Mouse (Mus musculus): ENCODE measurements around the gene Gnai2. TPM values are rescaled to one million over a fixed set of nuclear protein-coding genes. Genes with fewer than 3 reads are reported as not detected.
"Not testable (repeated sequence)": the region's sequence is repeated elsewhere in the genome, so short reads cannot be mapped to it uniquely, and the experiment has no call there.

Gene Gnai2
- polyA plus RNA-seq, 1 experiment from 2014 or later: 397 TPM

DNA sequence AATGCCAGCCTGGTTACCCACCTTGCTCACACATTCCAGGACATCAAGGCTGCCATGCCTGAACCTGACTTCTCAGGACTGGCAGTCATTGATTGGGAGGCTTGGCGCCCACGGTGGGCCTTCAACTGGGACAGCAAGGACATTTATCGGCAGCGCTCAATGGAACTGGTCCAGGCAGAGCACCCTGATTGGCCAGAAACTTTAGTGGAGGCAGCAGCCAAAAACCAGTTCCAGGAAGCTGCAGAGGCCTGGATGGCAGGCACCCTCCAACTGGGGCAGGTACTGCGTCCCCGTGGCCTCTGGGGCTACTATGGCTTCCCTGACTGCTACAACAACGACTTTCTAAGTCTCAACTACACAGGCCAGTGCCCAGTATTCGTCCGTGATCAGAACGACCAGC is 57.3 kb downstream of the Gnai2 start:
- Histone ChIP-seq H3K27me3 (no peaks in the 10 kb centered on the region), H3K4me3 (no peak overlapping the region), H3K9me3 (replicated peaks) (no peaks in the 10 kb centered on the region), H3K4me1 (peaks cover 37% of the 10 kb centered on the region), H3K27ac (no peak overlapping the region), H3K36me3 (ENCODE audit: poor library complexity, severe bottlenecking) (peaks cover 23% of the 10 kb centered on the region), H3K4me2 (no peak overlapping the region; the same call in 1 of the 2 replicates), H3K9ac (0 out of 2 replicates have a peak overlapping the region, but pooled peaks have one; percentile 55)
- no peak for ATAC-seq
- WGBS: 95% methylated on average over 10 of the region's 10 CpGs

DNA sequence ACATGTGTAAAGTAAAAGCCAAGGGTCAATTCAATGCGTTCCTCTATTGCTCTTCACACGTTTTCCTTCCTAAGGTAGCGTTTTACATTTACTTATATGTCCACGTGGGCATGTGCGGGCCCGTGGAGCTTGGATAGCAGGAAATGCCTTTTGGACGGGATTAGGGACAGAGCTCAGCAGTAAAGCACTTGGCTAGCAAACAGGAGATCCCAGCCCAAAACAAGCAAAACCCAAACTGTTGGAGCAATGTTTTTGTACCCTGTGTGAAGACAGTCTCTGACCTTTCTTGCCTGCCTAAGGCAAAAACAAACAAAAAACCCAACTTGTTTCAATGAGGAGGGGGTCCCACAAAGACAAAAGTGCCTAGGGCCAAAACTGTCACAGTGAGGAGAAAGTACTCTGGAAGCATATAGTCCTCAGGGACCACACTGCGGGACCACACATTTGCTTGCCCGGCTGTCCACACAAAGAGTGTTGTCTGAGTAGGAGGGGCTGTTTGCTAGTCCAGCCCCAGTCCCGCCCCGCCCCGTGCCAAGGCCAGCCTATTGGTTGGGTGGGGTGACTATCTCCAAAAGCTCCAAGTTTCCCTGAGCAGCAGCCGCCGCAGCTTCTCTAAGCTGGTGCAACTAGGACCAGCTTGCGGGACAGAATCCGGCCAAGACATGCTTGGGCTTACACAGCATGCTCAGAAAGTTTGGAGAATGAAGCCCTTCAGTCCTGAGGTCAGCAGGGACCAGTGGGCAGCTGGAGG is 58.6 kb downstream of the Gnai2 start, which contains the start of gene Hyal1:
Gene Hyal1 (plus strand): TSS at position 571 of the 751 bp plus-strand sequence.
- Histone ChIP-seq H3K36me3 (ENCODE audit: poor library complexity, severe bottlenecking) (peaks cover 34% of the 10 kb centered on the region), H3K27me3 (no peaks in the 10 kb centered on the region), H3K9ac (peak within 1 kb of the TSS; percentile 55), H3K27ac (peak within 1 kb of the TSS; percentile 41), H3K4me2 (peak within 1 kb of the TSS; percentile 55), H3K4me3 (peak within 1 kb of the TSS; percentile 27), H3K4me1 (peaks cover 45% of the 10 kb centered on the region), H3K9me3 (replicated peaks) (no peaks in the 10 kb centered on the region)
- peak; percentile 54 for ATAC-seq
- WGBS: 28% methylated on average over 16 of the region's 16 CpGs

DNA sequence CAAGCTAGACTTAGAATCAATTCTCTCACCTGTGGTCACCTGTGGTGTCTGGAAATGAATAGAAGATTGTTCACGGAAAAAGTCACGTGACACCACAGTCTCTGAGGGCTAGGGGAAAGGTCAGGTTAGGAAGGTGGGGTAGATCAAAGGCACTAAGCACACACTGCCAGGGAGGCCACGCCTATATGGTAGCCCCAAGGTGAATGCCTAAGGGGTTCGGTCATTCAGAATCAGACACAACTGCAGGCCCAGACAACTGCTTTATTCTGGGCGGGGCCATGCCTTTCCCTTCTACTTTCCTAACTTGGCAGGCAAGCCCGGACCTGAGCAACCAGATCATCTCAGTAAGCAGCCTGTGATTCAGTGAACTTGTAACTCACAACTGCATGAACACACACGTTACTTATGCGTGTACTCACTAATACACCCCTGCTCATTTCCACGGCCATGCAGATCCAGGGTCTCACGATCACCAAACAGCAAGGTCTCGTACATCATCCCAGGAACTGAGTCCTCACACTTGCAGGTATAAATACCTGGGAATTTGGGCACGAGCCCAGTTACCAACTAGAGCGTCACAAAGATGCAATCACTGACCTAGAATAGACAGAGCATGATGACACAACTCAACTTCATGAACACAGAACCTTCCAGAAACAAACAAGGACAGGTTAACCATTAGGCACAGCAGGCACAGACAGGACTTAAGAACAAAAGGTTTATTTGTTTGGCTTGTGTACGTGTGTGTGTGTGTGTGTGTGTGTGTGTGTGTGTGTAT is 59.4 kb downstream of the Gnai2 start:
- Histone ChIP-seq H3K27me3 (no peaks in the 10 kb centered on the region), H3K9me3 (replicated peaks) (no peaks in the 10 kb centered on the region), H3K36me3 (ENCODE audit: poor library complexity, severe bottlenecking) (peaks cover 41% of the 10 kb centered on the region), H3K4me2 (no peak overlapping the region), H3K9ac (no peak overlapping the region), H3K4me3 (no peak overlapping the region), H3K4me1 (peaks cover 45% of the 10 kb centered on the region), H3K27ac (peak overlapping the region; percentile 41)
- WGBS: 87% methylated on average over 14 of the region's 14 CpGs
- ATAC-seq: no peak

DNA sequence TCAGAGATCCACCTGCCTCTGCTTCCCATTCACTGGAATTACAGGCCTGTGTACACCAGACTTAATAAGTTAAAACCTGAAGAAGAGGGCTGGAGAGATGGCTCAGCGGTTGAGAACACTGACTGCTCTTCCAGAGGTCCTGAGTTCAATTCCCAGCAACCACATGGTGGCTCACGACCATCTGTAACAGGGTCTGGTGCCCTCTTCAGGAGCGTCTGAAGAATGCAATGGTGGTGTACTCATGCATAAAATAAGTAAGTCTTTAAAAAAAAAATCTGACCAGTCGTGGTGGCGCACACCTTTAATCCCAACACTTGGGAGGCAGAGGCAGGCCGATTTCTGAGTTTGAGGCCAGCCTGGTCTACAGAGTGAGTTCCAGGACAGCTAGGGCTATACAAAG is 61.4 kb downstream of the Gnai2 start:
- not testable (repeated sequence) for ATAC-seq

DNA sequence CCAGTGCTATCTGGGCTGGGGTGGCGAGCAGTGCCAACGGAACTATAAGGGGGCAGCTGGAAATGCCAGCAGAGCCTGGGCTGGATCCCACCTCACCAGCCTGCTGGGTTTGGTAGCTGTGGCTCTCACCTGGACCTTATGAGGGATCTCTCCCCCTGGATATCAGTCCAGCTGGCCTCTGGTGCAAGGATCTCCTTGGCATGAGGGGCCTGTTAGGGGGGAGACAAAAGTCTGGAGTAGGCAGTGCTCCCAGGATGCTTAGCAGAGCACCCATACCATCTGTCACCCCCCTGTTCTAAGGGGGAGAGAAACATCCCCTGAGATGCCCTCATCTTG is 62.9 kb downstream of the Gnai2 start:
- Histone ChIP-seq H3K27me3 (no peaks in the 10 kb centered on the region), H3K36me3 (ENCODE audit: poor library complexity, severe bottlenecking) (peaks cover 48% of the 10 kb centered on the region), H3K4me1 (peaks cover 55% of the 10 kb centered on the region), H3K27ac (no peak overlapping the region), H3K9me3 (replicated peaks) (no peaks in the 10 kb centered on the region), H3K4me3 (no peak overlapping the region), H3K4me2 (no peak overlapping the region), H3K9ac (0 out of 2 replicates have a peak overlapping the region, but pooled peaks have one; percentile 23)
- WGBS: 94% methylated on average over 2 of the region's 2 CpGs
- no peak for ATAC-seq

More for the DNA sequence above, 61.4 kb downstream of the Gnai2 start:
- not testable (repeated sequence) for H3K4me3 ChIP-seq; H3K9me3 ChIP-seq (replicated peaks); H3K9ac ChIP-seq; H3K4me2 ChIP-seq; H3K27ac ChIP-seq; H3K27me3 ChIP-seq
- H3K36me3 ChIP-seq (ENCODE audit: poor library complexity, severe bottlenecking): peaks cover 48% of the 10 kb centered on the region
- WGBS: 85% methylated on average over 6 of the region's 6 CpGs
- H3K4me1 ChIP-seq: peaks cover 45% of the 10 kb centered on the region

DNA sequence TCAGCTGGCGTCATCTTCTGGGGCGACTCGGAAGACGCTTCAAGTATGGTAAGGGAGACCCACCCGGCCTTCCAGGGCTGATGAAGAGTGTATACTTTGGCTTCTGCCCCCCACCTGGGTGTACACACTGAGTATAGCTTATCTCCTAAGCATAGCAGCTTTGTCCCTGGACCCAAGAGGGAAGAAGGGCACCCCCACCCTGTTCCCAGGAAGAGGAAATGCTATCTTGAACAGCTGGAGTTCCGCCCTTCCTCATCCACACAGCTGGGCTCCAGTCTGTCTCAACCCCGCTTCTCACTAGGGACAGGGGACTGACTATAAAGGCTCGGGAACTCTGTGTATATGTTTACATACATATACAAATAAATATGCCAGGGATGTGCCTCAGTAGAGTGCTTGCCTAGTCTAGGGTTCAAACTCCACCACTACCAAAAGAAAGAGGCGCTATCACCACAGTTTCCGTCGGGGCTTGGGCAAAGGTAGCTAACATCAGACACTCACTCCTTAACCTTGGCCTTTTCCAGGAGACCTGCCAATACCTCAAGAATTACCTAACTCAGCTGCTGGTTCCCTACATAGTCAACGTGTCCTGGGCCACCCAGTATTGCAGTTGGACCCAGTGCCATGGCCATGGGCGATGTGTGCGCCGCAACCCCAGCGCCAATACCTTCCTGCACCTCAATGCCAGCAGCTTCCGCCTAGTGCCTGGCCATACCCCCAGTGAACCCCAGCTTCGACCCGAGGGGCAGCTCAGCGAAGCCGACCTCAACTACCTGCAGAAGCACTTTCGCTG is 63.4 kb downstream of the Gnai2 start:
- peaks cover 55% of the 10 kb centered on the region for H3K4me1 ChIP-seq
- no peak overlapping the region for H3K9ac ChIP-seq
- no peaks in the 10 kb centered on the region for H3K9me3 ChIP-seq (replicated peaks)
- H3K36me3 ChIP-seq (ENCODE audit: poor library complexity, severe bottlenecking): peaks cover 48% of the 10 kb centered on the region
- 94% methylated on average over 22 of the region's 22 CpGs for WGBS
- peak overlapping the region; percentile 95 for H3K4me2 ChIP-seq
- peak overlapping the region; percentile 79; the same call in 1 of the 2 replicates for H3K4me3 ChIP-seq
- H3K27ac ChIP-seq: no peak overlapping the region
- ATAC-seq: no peak
- no peaks in the 10 kb centered on the region for H3K27me3 ChIP-seq

DNA sequence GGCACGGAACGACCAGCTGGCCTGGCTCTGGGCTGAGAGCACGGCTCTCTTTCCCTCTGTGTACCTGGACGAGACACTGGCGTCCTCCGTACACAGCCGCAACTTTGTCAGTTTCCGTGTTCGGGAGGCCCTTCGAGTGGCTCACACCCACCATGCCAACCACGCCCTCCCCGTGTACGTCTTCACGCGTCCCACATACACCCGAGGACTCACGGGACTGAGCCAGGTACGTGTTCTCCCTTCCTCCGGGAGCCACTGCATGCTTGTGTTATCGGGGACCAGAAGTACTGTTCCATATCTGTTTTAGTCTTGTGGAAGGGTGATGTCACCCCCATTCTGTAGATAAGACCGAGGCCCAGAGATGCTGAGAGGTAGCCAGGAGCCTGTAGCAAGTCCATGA is 64.3 kb downstream of the Gnai2 start:
- H3K36me3 ChIP-seq (ENCODE audit: poor library complexity, severe bottlenecking): peaks cover 55% of the 10 kb centered on the region
- peak overlapping the region; percentile 89 for H3K9ac ChIP-seq
- H3K27ac ChIP-seq: no peak overlapping the region
- no peaks in the 10 kb centered on the region for H3K9me3 ChIP-seq (replicated peaks)
- H3K4me2 ChIP-seq: peak overlapping the region; percentile 95
- H3K4me3 ChIP-seq: peak overlapping the region; percentile 79
- no peak for ATAC-seq
- H3K4me1 ChIP-seq: peaks cover 53% of the 10 kb centered on the region
- no peaks in the 10 kb centered on the region for H3K27me3 ChIP-seq
- WGBS: 94% methylated on average over 21 of the region's 21 CpGs

DNA sequence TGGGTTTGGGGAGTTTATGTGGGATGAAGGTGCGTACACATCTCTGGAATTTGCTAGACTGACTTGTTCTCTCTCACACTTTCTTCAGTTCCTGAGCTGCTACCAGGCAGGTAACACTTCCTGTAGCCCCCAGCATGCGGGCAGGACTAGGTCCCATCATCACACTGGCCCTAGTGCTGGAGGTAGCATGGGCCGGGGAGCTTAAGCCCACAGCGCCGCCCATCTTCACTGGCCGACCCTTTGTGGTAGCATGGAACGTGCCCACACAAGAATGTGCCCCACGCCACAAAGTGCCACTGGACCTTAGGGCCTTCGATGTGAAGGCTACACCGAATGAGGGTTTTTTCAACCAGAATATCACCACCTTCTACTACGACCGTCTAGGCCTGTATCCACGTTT is 65.2 kb downstream of the Gnai2 start:
- peaks cover 55% of the 10 kb centered on the region for H3K4me1 ChIP-seq
- H3K36me3 ChIP-seq (ENCODE audit: poor library complexity, severe bottlenecking): peaks cover 60% of the 10 kb centered on the region
- H3K4me3 ChIP-seq: peak overlapping the region; percentile 79
- ATAC-seq: no peak
- H3K27me3 ChIP-seq: no peaks in the 10 kb centered on the region
- WGBS: 46% methylated on average over 13 of the region's 13 CpGs
- H3K9ac ChIP-seq: peak overlapping the region; percentile 89
- peak overlapping the region; percentile 87 for H3K27ac ChIP-seq
- peak overlapping the region; percentile 95 for H3K4me2 ChIP-seq
- no peaks in the 10 kb centered on the region for H3K9me3 ChIP-seq (replicated peaks)

DNA sequence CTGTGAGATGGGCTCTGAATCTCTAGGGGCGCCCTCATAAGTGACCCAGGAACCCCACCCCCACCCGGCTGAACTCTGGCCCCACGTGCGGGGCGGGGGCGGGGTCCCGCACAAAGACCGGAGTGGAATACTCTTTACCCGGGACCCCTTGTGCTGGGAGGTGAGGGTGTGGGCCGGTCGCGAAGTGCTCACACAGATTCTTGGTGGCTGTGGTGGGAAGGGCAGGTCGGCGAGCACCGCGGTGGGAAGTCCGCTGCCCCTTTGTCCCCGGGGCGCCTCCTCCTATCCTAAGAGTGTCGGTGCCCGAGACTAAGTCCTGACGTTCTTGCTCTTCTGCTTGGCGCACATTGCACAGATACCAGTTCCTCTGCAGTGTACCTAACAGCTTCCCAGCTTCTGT is 65.9 kb downstream of the Gnai2 start:
- Histone ChIP-seq H3K27ac (peak overlapping the region; percentile 87), H3K4me3 (peak overlapping the region; percentile 79), H3K36me3 (ENCODE audit: poor library complexity, severe bottlenecking) (peaks cover 59% of the 10 kb centered on the region), H3K4me2 (peak overlapping the region; percentile 95), H3K4me1 (peaks cover 57% of the 10 kb centered on the region), H3K27me3 (no peaks in the 10 kb centered on the region), H3K9me3 (replicated peaks) (no peaks in the 10 kb centered on the region), H3K9ac (peak overlapping the region; percentile 89)
- WGBS: under 1% methylated on average over 23 of the region's 23 CpGs
- peak; percentile 28 for ATAC-seq

DNA sequence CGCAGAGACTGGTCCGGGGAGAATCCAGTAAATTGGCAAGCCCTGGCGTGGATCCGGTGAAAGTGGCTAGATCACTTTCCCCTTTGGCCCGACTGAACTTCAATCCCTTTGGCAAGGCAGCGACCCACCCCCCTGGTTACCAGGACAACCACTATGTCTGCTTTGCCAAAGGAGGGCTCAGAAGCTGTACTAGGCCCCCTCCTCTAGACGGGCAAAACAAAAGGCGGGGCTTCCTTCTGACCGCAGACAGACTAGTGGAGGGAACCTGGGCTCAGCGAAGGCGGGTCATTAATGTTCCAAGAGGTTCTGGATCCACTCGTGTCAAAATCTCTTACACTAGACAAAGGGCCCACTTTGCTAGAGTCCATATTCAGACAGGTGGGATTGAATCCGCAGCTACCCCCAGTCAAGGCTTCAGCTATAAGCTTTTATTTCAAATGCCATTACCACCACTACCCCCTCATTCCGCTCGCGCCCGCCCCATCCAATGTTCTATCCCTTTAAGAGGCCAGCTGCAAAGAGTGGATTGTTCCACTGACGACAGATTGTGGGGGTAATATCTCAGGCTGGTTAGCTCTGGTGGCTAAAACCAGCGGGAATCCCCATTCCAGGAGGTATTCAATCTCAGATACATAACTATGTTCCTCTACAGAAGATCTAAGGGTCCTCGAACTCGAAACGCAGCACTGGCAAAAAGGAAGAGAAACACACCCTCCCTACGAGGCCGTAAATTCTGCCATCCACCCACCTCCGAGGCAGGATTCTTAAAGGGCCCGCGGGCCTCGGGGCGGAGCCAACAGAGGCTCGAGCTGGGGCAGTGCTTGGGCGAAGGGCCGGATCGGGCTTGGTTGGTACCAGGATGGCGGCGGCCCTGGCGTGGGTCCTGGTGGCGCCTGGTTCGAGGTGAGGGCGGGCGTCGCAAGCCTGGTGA is 66.6 kb downstream of the Gnai2 start:
- H3K4me1 ChIP-seq: peaks cover 64% of the 10 kb centered on the region
- peak overlapping the region; percentile 79 for H3K4me3 ChIP-seq
- WGBS: under 1% methylated on average over 41 of the region's 41 CpGs
- H3K27ac ChIP-seq: peak overlapping the region; percentile 87
- peak; percentile 88 for ATAC-seq
- no peaks in the 10 kb centered on the region for H3K27me3 ChIP-seq
- H3K36me3 ChIP-seq (ENCODE audit: poor library complexity, severe bottlenecking): peaks cover 55% of the 10 kb centered on the region
- H3K4me2 ChIP-seq: peak overlapping the region; percentile 95
- H3K9me3 ChIP-seq (replicated peaks): no peaks in the 10 kb centered on the region
- H3K9ac ChIP-seq: peak overlapping the region; percentile 89
